9 mouse cellular contexts compared by ENCODE assay signal in the genomic region with DNA sequence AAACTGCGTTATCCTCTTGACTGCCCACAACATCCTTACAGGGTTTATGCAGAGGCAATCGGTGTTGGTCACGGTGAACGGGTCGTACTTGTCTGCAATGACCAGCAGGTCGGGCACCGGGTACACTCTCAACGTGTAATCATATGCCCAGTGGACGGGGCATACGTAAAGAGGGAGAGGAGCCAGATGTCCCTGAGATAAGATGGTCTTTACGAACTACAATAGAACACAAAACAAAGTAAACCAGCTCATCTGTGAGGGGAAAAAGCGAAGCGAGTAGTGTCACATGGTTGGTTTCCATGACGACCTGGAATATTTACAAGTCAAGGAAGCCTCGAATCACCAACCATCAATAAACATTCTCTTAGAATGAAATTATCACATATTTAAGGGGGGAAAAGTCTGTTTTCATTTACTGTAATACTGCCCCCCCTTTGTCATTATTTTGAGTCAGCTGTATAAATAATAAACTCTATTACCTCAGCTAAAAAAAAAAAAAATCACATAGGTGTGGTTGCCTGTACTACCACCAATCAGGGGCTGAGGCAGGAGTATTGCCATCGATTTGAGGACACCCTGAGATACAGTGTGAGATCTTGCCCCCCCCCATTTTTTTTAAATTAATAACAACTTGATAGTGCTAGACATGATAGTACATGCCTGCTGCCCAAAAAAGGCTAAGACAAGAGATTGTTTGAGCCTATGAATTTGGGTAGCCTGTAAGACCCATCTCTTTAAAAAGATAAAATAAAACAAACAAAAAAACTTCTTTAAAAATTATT. TPM values are rescaled to one million over a fixed set of nuclear protein-coding genes. Genes with fewer than 3 reads are reported as not detected.
A peak's percentile ranks its signal among the peaks of the same experiment; 100 is the strongest.
DNase-seq lines count a peak whose midpoint lies in the region; ATAC-seq and TF ChIP-seq lines count a peak whose summit lies in the region.
"Had no signal": no experiment of that assay in that cellular context is flagged by ENCODE, and none has a peak within 500 bp of the region (broad histone marks: within the 10 kb centered on the region; RNA-seq: fewer than 3 reads in every experiment).

A gene (minus strand): TSS at position 216 of the 782 bp plus-strand sequence.

- no peak for DNase-seq in kidney, adult 9 months
- DNase-seq in brain, embryonic 14.5 days (ENCODE audit: low read depth), result peak; percentile 64
- DNase-seq in gastrocnemius, postnatal 36 days, result no peak
- DNase-seq in ovary, postnatal 14 days (ENCODE audit: low spot score), result no peak
- DNase-seq in adrenal gland, adult 18-20 months (ENCODE audit: low spot score in 2 of 2), result no peak
- DNase-seq: kidney, postnatal 14 days had no signal

- WGBS in kidney, embryonic 16.5 days, result 85% methylated on average over 16 of the region's 16 CpGs
- 61% methylated on average over 16 of the region's 16 CpGs for WGBS in hindbrain, embryonic 15.5 days

- H3K27ac ChIP-seq in kidney, embryonic 16.5 days (ENCODE audit: low read length), result no peak within 1 kb of the TSS
- no peak within 1 kb of the TSS for H3K27ac ChIP-seq in hindbrain, embryonic 15.5 days (replicated peaks)

- peaks cover 25% of the 10 kb centered on the region for H3K36me3 ChIP-seq in kidney, embryonic 16.5 days (ENCODE audit: insufficient read depth, low read length)
- peaks cover 11% of the 10 kb centered on the region; the same call in 1 of the 2 replicates for H3K36me3 ChIP-seq in hindbrain, embryonic 15.5 days
- peaks cover 8% of the 10 kb centered on the region for H3K36me3 ChIP-seq in myocyte (ENCODE audit: control insufficient read depth, insufficient read depth)

- H3K27me3 ChIP-seq in kidney, embryonic 16.5 days (ENCODE audit: insufficient read depth, low read length), result no peaks in the 10 kb centered on the region
- no peaks in the 10 kb centered on the region for H3K27me3 ChIP-seq in hindbrain, embryonic 15.5 days
- H3K27me3 ChIP-seq in myocyte (ENCODE audit: control insufficient read depth, insufficient read depth, insufficient read length), result no peaks in the 10 kb centered on the region

- intact Hi-C loops in gastrocnemius, postnatal 36 days (cut with DNase I), result no loop called here

- no peaks in the 10 kb centered on the region for H3K9me3 ChIP-seq in kidney, embryonic 16.5 days (ENCODE audit: low read length)
- H3K9me3 ChIP-seq in hindbrain, embryonic 15.5 days, result no peaks in the 10 kb centered on the region

- TF ChIP-seq CTCF in brain, embryonic 14.5 days (IDR thresholded peaks at IDR 0.05; ENCODE audit: borderline replicate concordance, extremely low read depth, insufficient read depth, insufficient read length), result no peak

- no peak for TF ChIP-seq POLR2A in brain, embryonic 14.5 days (IDR thresholded peaks at IDR 0.05; ENCODE audit: borderline replicate concordance, extremely low read depth, insufficient read depth, insufficient read length, poor library complexity, severe bottlenecking)
- no peak for TF ChIP-seq POLR2A in myocyte (IDR thresholded peaks at IDR 0.05; ENCODE audit: insufficient read length, low read depth)

- H3K9ac ChIP-seq in kidney, embryonic 16.5 days (replicated peaks; ENCODE audit: low read length), result no peak within 1 kb of the TSS
- H3K9ac ChIP-seq in hindbrain, embryonic 15.5 days, result no peak within 1 kb of the TSS

- no peak within 1 kb of the TSS for H3K4me3 ChIP-seq in kidney, embryonic 16.5 days (ENCODE audit: low read length)
- no peak within 1 kb of the TSS for H3K4me3 ChIP-seq in hindbrain, embryonic 15.5 days
- H3K4me3 ChIP-seq in myocyte, result no peak within 1 kb of the TSS

- H3K79me2 ChIP-seq in myocyte (ENCODE audit: control insufficient read depth, insufficient read depth), result no peaks in the 10 kb centered on the region

- peaks cover under 1% of the 10 kb centered on the region; the same call in 1 of the 2 replicates for H3K4me1 ChIP-seq in kidney, embryonic 16.5 days (ENCODE audit: insufficient read depth, low read length)
- peaks cover 7% of the 10 kb centered on the region for H3K4me1 ChIP-seq in hindbrain, embryonic 15.5 days (replicated peaks)

- ATAC-seq in kidney, embryonic 16.5 days (ENCODE audit: low FRiP score, low TSS enrichment), result no peak
- ATAC-seq in hindbrain, embryonic 15.5 days (ENCODE audit: low FRiP score, low read depth), result peak; percentile 52; the same call in 1 of the 2 replicates

- H3ac ChIP-seq in myocyte (ENCODE audit: control insufficient read depth, insufficient read length), result no peak within 1 kb of the TSS

- H3K4me2 ChIP-seq in kidney, embryonic 16.5 days (replicated peaks; ENCODE audit: low read depth, low read length), result no peak within 1 kb of the TSS
- peak within 1 kb of the TSS; percentile 25; the same call in 1 of the 2 replicates for H3K4me2 ChIP-seq in hindbrain, embryonic 15.5 days
- no peak within 1 kb of the TSS for H3K4me2 ChIP-seq in myocyte (ENCODE audit: low read depth)

TF ChIP-seq in myocyte, 11 proteins besides CTCF, POLR2A, EP300 and RAD21:
- peak; percentile 17 for TF ChIP-seq POLR2AphosphoS2 (IDR thresholded peaks at IDR 0.05; ENCODE audit: insufficient read length, low read depth)
- TF ChIP-seq MYOD1 (IDR thresholded peaks at IDR 0.05; ENCODE audit: control insufficient read depth in 1 of 3, insufficient read length in 2 of 3, low read depth in 2 of 3), result no peak
TF ChIP-seq in myocyte: peak in this region for 1.

RNA-seq across cellular contexts. Expression of the gene that starts here (rescaled TPM):
- polyA plus RNA-seq in kidney, embryonic 16.5 days (2015; fragmentation: Nextera tagmentation; extraction: Ambion mirVana), result 26.8 and 28.7 TPM in 2 replicates
- 5.1 and 5.5 TPM in 2 replicates for polyA plus RNA-seq in brain, embryonic 14.5 days (2012; rRNA removed)
- 10.0 and 12.4 TPM in 2 replicates for polyA plus RNA-seq in hindbrain, embryonic 15.5 days (2015; fragmentation: Nextera tagmentation; extraction: Ambion mirVana)
- 2.6 TPM for polyA plus RNA-seq in myocyte (2012; fragmentation: generic; extraction: Trizol)
- 1 to 10 TPM; 1.5 to 1.8 TPM for total RNA-seq in gastrocnemius, postnatal 36 days (2021)
- total RNA-seq in adrenal gland, adult 18-20 months (2021), result 1 to 10 TPM; 2.9 to 4.1 TPM
